Mouse (Mus musculus): ENCODE data around the gene Fyb2. TPM values are rescaled to one million over a fixed set of nuclear protein-coding genes. Genes with fewer than 3 reads are reported as not detected.
A peak's percentile ranks its signal among the peaks of the same experiment; 100 is the strongest.
"Not testable (repeated sequence)": the region's sequence is repeated elsewhere in the genome, so short reads cannot be mapped to it uniquely, and the experiment has no call there.

The Fyb2 gene
- total RNA-seq, 2 experiments from 2014 or later, result not detected

DNA sequence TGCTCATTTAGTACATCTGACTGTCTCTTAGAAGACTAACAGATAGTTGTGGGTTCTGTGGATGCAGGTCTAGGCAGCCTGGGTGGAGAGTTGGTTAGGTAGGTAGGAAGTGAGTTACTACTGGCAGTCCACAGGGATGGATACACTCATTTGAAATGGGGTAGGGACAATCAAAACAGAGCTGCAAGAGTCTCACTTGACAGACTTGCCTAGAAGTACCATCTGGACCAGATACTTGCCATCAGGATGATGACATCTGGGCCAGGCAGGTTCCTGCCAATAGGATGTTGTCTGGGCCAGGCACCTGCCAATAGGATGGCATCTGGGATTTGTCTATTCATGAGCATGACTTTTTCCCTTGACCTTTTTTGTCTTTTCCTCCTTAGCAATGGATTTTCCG lies 88.5 kb downstream of the Fyb2 start:
- no peak for DNase-seq
- intact Hi-C loops (cut with DNase I), result no loop called here

GRCm38 (mm10) chr4:105004135-105004534 lies 90.9 kb downstream of the Fyb2 start:
- no peak for DNase-seq
- intact Hi-C loops (cut with DNase I), result no loop called here

DNA sequence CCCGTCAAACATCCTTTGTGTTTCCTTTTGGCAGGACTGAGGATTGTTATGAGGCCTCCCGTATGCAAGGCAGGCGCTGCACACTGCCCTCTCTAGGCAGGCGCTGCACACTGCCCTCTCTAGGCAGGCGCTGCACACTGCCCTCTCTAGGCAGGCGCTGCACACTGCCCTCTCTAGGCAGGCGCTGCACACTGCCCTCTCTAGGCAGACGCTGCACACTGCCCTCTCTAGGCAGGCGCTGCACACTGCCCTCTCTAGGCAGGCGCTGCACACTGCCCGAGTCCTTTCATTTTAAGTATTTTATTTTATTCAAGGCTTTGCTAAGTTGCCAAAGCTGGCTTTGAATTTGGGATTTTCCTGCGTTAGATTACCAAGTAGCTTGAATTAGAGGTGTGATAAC lies 91.4 kb downstream of the Fyb2 start:
- intact Hi-C loops (cut with DNase I); DNase-seq: not testable (repeated sequence)

- intact Hi-C loops (cut with DNase I), result no loop called here
- DNase-seq, result no peak
Measured at GRCm38 (mm10) chr4:105007360-105008018, 94.2 kb downstream of the Fyb2 start.

DNA sequence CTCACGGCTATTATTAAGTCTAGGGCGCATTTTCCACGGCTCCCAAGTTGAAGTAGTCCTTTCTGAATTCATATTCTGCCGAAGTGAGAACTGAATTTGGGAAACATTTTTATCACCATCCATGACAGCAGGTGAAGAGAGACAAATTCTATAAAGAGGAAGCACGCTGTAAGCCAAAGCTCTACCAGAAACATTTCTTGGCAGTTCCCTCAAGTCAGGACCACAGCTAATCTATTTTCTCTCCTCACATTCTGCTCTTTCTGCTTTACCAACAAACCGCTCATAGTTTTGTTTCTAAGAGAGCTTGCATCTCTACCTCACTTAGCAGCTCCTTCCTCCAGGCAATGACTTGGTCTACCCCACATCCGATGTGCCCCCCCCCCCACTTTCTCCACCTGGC lies 100.5 kb downstream of the Fyb2 start:
- no peak for DNase-seq
- intact Hi-C loops (cut with DNase I), result no loop called here

- DNase-seq, result no peak
- intact Hi-C loops (cut with DNase I), result no loop called here
Measured at GRCm38 (mm10) chr4:105015496-105015895, 102.2 kb downstream of the Fyb2 start.

DNA sequence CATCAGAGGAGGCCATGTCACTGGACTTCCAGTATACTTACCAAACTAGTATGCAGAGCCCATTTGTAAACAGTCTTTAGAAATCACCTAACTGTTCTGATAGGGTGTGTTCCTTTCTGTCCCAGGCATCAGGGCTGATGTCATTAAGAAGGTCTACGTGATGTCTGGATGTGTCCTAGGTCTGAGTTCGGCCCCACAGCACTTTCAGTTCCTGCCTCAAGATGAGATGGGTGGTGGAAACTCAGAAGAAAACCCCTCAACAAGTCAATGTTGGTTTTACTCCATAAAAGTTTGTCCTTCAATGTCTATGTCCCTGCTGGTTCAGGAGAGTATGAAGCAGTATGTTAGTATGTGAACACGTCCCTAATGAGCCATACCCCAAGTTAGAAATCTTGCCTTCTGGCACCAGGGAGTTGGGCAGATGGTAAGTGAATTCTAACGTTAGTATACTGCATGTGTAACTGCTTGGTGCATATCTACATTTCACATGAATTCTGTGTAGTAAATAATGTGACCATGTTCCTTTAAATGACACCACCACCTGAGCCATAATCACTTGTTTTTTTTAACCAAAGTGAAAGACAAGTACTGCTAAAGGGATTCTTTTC lies 102.9 kb downstream of the Fyb2 start:
- no peak for DNase-seq
- intact Hi-C loops (cut with DNase I), result no loop called here

DNA sequence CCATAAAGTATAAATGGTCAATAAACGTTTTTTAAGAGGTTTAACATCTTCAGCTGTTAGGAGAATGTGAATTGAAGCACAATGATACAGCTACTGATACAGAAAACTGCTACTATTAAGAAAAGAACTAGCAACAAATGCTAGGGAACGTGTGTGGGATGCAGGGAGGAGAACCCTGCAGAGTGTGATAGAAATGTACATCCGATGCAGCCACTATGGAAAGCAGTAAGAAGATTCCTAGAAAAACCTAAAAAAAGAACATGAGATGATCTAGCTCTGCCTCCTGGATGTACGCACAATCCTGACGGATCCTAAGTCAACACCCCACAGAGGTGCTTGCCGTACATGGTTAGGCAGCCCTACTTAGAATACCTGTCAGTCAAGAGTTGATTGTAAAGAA lies 114.0 kb downstream of the Fyb2 start:
- DNase-seq, result no peak
- intact Hi-C loops (cut with DNase I), result no loop called here

DNA sequence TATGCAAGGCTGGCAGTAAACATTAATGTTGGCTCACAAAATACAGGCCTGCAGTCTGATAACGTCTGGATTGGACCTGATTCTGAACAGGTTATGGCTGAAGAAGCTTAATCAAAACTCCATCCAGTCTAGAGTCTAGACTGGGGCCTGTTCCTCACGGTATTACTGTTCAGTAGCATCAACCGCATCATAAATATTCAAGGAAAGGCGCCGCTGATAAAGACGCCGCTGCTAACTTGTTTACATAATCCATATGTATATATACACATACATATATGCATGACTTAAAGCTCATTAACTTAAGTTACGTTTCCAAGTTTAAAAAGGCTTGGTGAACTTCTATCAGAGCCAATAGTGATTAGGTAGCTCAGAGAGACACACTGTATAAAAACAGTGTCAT lies 117.8 kb downstream of the Fyb2 start:
- DNase-seq, result no peak
- intact Hi-C loops (cut with DNase I), result loop anchor here (5.0 kb wide), 1 partner anchor 1191 kb away; no protein-coding TSS in a partner anchor

DNA sequence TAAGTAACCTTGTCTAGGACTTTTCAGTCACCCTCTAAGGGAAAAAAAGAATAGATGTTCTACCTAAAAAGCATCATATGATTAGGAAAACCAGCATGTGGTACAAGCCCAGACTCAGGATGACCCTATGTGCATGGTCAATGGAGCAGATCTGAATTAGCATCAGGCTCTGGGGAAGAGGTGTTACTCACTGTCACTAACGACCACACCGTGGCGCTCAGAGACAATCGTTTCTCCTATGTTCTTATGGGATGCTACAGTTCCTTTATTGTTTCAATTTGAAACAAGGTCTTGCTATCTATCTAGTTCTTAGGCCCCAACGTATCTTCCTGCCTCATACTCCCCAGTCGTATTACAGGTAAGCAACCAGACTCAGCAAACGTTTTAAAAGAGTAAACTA lies 119.9 kb downstream of the Fyb2 start:
- peak in 1 of 2 experiments; percentile 5 for DNase-seq
- intact Hi-C loops (cut with DNase I), result loop anchor here (5.0 kb wide), 1 partner anchor 1189 kb away; no protein-coding TSS in a partner anchor

GRCm38 (mm10) chr4:105034259-105034658 lies 121.0 kb downstream of the Fyb2 start:
- DNase-seq, result no peak

DNA sequence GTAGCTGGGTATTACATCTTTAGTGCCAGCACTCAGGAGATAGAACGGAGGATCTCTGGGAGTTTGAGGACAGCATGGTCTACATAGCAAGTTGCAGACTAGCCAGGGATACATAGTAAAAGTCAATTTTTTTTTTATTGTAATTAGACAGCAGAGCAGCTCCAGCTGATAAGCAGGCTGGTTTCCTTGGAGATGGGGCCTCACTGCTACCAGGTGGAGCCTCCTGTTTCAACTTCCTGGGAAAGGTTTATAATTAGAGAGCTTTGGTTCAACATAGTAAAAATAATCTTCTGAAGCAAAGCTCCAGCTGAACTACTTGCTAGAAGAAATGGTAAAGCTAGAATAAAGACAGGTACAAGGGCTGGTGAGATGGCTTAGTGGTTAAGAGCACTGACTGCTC lies 136.8 kb downstream of the Fyb2 start:
- DNase-seq, result no peak
- intact Hi-C loops (cut with DNase I), result no loop called here

More at GRCm38 (mm10) chr4:105034259-105034658, 121.0 kb downstream of the Fyb2 start:
- intact Hi-C loops (cut with DNase I), result loop anchor here (2.0 to 5.0 kb wide), 2 partner anchors 89 to 1188 kb away; no protein-coding TSS in a partner anchor

DNA sequence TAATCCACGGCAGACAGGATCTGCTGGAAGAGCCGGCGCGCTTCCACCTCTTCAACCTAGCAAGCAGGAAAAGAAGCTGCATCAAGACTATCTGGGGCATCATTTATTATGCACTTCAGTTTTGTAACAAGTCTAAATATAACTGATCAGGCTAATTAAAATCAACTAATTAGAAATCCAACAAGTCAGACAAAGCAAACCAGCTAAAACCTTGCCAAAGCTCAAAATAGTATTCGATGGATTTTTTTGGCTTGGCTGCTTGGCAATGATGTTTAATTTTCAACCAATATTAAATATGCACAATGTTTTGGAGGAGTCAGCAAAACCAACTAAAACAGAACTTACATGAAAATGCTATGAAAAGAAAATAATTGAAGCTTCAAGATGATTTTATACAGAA lies 138.0 kb downstream of the Fyb2 start:
- intact Hi-C loops (cut with DNase I), result no loop called here
- no peak for DNase-seq

Other genes starting within 250 kb of the Fyb2 start
- not detected for gene C8b, start 147.1 kb upstream of the Fyb2 start, total RNA-seq (2021)
- gene Gm17662, start 56.1 kb upstream of the Fyb2 start, total RNA-seq (2021), result not detected
- not detected for gene C8a, start 37.1 kb upstream of the Fyb2 start, total RNA-seq (2021)
- gene Prkaa2, start 196.4 kb downstream of the Fyb2 start, total RNA-seq (2021), result 10 to 100 TPM; 66.3 to 68.0 TPM
- 10 to 100 TPM; 78.5 to 81.2 TPM for gene Plpp3, start 243.9 kb downstream of the Fyb2 start, total RNA-seq (2021)

Measured in heart, postnatal 14 days (tissue).